Mouse (Mus musculus) MEL (cell line): ENCODE results near the gene Tmem63a.

Experiments
- BHLHE40 ChIP-seq: IDR thresholded peaks from 2 replicates; pipeline ENCODE4 v1.6.1; 2012; ENCODE audit warnings: low read depth, mild to moderate bottlenecking, inconsistent platforms, low read length, improper control_type of control experiment, borderline replicate concordance
- CTCF ChIP-seq, 3 experiments: IDR thresholded peaks in 2 of 3; conservative IDR thresholded peaks in 1 of 3; 2 replicates each; pipeline ENCODE4 v1.5.1; 2011 to 2012; ENCODE audit warnings: low read length in 3 of 3, low read depth in 2 of 3, mild to moderate bottlenecking in 2 of 3, improper control_type of control experiment in 1 of 3, inconsistent platforms in 1 of 3, mixed read lengths in 1 of 3, moderate library complexity in 1 of 3; ENCODE audit not compliant: control insufficient read depth in 1 of 3, insufficient read depth in 1 of 3, poor library complexity in 1 of 3, severe bottlenecking in 1 of 3
- EP300 ChIP-seq, 2 experiments: IDR thresholded peaks; 2 replicates each; pipeline ENCODE4 v1.6.1; 2011; ENCODE audit warnings: improper control_type of control experiment in 2 of 2, low read length in 2 of 2, low read depth in 1 of 2, mild to moderate bottlenecking in 1 of 2
- HCFC1 ChIP-seq: IDR thresholded peaks from 2 replicates; pipeline ENCODE4 v1.6.1; 2012; ENCODE audit warnings: low read depth, mild to moderate bottlenecking, inconsistent platforms, low read length, improper control_type of control experiment, moderate library complexity
- MAX ChIP-seq: IDR thresholded peaks from 2 replicates; pipeline ENCODE4 v1.6.1; 2011; ENCODE audit warnings: low read length, improper control_type of control experiment
- POLR2A ChIP-seq, 2 experiments: IDR thresholded peaks; 2 replicates each; pipeline ENCODE4 v1.6.1; 2011 to 2012; ENCODE audit warnings: low read length in 2 of 2, mild to moderate bottlenecking in 2 of 2, control low read depth in 1 of 2, improper control_type of control experiment in 1 of 2, low read depth in 1 of 2, moderate library complexity in 1 of 2; ENCODE audit not compliant: control insufficient read depth in 1 of 2, insufficient read depth in 1 of 2, poor library complexity in 1 of 2
- TAL1 ChIP-seq: IDR thresholded peaks from 2 replicates; pipeline ENCODE4 v1.6.1; 2012; ENCODE audit warnings: mild to moderate bottlenecking, inconsistent platforms, low read length, moderate library complexity, mixed read lengths
- USF1 ChIP-seq: IDR thresholded peaks from 2 replicates; pipeline ENCODE4 v1.6.1; 2014; ENCODE audit warnings: low read depth, mild to moderate bottlenecking, inconsistent platforms, low read length, improper control_type of control experiment, moderate library complexity
- USF2 ChIP-seq, 2 experiments: IDR thresholded peaks; 2 replicates each; pipeline ENCODE4 v1.6.1; 2011 to 2012; ENCODE audit warnings: improper control_type of control experiment in 2 of 2, low read length in 2 of 2, borderline replicate concordance in 1 of 2, inconsistent platforms in 1 of 2, low read depth in 1 of 2, mild to moderate bottlenecking in 1 of 2; ENCODE audit not compliant: insufficient read depth in 1 of 2
- ZC3H11A ChIP-seq: IDR thresholded peaks from 2 replicates; pipeline ENCODE4 v1.6.1; 2012; ENCODE audit warnings: low read depth, mild to moderate bottlenecking, inconsistent platforms, low read length, improper control_type of control experiment

DNA sequence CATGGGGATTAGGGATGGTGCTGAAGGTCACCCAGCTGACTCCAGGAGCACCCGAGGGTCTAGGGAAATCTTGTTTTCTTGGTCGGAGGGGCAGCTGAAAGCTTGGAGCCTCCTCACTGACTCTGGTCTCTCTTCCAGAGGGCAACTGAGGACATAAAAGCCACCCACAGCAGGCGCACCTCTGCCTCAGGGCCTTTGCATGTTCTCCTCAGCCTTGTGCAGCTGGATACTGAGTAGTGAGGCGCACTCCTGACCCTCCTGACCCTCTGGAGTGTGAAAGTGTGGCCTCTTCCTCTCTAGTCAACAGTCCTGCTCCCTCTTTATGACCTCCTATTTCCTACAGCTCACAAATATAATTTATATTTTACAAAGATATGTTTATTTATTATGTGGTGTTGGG is 73.9 kb downstream of the Tmem63a start:
- no peak for TF ChIP-seq HCFC1
- no peak for TF ChIP-seq ZC3H11A
- no peak for TF ChIP-seq MAX
- no peak for TF ChIP-seq USF2 (IDR thresholded peaks at IDR 0.05; ENCODE audit: borderline replicate concordance in 1 of 2, insufficient read depth in 1 of 2, low read depth in 1 of 2, low read length in 2 of 2)
- no peak for TF ChIP-seq POLR2A (IDR thresholded peaks at IDR 0.05; ENCODE audit: control insufficient read depth in 1 of 2, insufficient read depth in 1 of 2, low read depth in 1 of 2, low read length in 2 of 2, poor library complexity in 1 of 2)
- TF ChIP-seq EP300 (IDR thresholded peaks at IDR 0.05; ENCODE audit: low read depth in 1 of 2, low read length in 2 of 2): no peak
- no peak for TF ChIP-seq USF1
- TF ChIP-seq CTCF (IDR thresholded peaks at IDR 0.05 in 2 of 3, conservative IDR thresholded peaks at IDR 0.05 in 1 of 3; ENCODE audit: control insufficient read depth in 1 of 3, insufficient read depth in 1 of 3, low read depth in 2 of 3, low read length in 3 of 3, poor library complexity in 1 of 3, severe bottlenecking in 1 of 3): no peak
- no peak for TF ChIP-seq TAL1
- TF ChIP-seq BHLHE40: no peak
